Mouse (Mus musculus): Measurements from ENCODE around the gene Rbms3.

DNA sequence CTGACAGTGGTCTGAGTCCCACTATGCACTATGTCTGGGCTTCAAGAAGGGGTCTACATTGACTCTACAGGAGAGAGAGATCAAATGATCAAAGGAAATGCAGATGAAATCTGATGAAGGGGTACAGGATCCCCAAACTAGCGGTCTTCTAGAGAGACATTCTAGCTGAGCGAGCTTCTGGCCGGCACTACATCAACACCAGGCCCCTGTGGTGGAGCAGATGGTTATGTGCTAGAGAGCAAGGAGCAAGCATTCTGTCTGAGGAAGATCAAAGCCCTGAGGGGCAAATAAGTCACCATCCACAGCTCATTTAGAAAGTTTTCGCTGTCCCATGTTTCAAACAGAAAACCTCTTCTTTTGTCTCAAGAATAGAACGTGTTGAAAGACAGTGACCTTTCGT, 564.1 kb downstream of the Rbms3 start:
- no peak for TF ChIP-seq CTCF (conservative IDR thresholded peaks at IDR 0.05; ENCODE audit: insufficient read depth, insufficient read length, low read depth, low read length)
- TF ChIP-seq POLR2A (IDR thresholded peaks at IDR 0.05; ENCODE audit: low read depth, low read length) = no peak
